Mouse (Mus musculus) heart, postnatal 14 days (tissue): Measurements from ENCODE around the gene 4930578G10Rik. TPM values are rescaled to one million over a fixed set of nuclear protein-coding genes. Genes with fewer than 3 reads are reported as not detected.

Experiments
- DNase-seq, 2 experiments: peaks; one replicate each; pipeline ENCODE4 v3.0.0; 2021 to 2022
- intact Hi-C: fragments of 180-260 bp; cut with DNase I; formaldehyde crosslinking; loops from one replicate; pipeline ENCODE4 v1.15.1; 2025
- total RNA-seq, 2 experiments: library from RNA; stranded (reverse); gene quantifications; 2 replicates each; pipeline ENCODE4 v1.2.3; 2021

Gene 4930578G10Rik
- total RNA-seq, 2 experiments from 2014 or later = not detected

- intact Hi-C loops = no loop called here
- DNase-seq = no peak
Measured at GRCm38 (mm10) chr4:42895118-42895517, 159.8 kb downstream of the 4930578G10Rik start.

Other genes starting within 250 kb of the 4930578G10Rik start
- not detected for gene Fam205a2, start 207.4 kb upstream of the 4930578G10Rik start, total RNA-seq
- not detected for gene Gm10591, start 123.3 kb upstream of the 4930578G10Rik start, total RNA-seq
- 1 to 10 TPM; 2.2 to 2.3 TPM for gene Gm2564, start 105.8 kb upstream of the 4930578G10Rik start, total RNA-seq
- gene Ccl27b, start 80.3 kb upstream of the 4930578G10Rik start, total RNA-seq = not detected
- not detected for gene Il11ra2, start 73.7 kb upstream of the 4930578G10Rik start, total RNA-seq
- gene Ccl19, start 21.0 kb downstream of the 4930578G10Rik start, total RNA-seq = under 1 TPM; 0.50 to 0.66 TPM
- gene Ccl21a, start 38.4 kb downstream of the 4930578G10Rik start, total RNA-seq = 10 to 100 TPM; 28.5 to 32.0 TPM
- not detected for gene Fam205a1, start 118.3 kb downstream of the 4930578G10Rik start, total RNA-seq
- not detected for gene Gm12394, start 121.2 kb downstream of the 4930578G10Rik start, total RNA-seq
- 1 to 10 TPM; 4.0 to 4.1 TPM for gene Fam205c, start 138.7 kb downstream of the 4930578G10Rik start, total RNA-seq
- gene Phf24, start 181.1 kb downstream of the 4930578G10Rik start, total RNA-seq = 1 to 10 TPM; 6.0 to 8.4 TPM
- 10 to 100 TPM; 68.7 to 78.0 TPM for gene Dnajb5, start 214.3 kb downstream of the 4930578G10Rik start, total RNA-seq
- gene 1700022I11Rik, start 234.1 kb downstream of the 4930578G10Rik start, total RNA-seq = not detected